Mouse (Mus musculus) heart, adult 2 months (tissue): ENCODE measurements around the gene Ptn. TPM values are rescaled to one million over a fixed set of nuclear protein-coding genes. Genes with fewer than 3 reads are reported as not detected.
"Not testable (repeated sequence)": the region's sequence is repeated elsewhere in the genome, so short reads cannot be mapped to it uniquely, and the experiment has no call there.

Experiments
- DNase-seq, 2 experiments: peaks; one replicate each; pipeline ENCODE4 v3.0.0; 2021
- H3K27ac ChIP-seq: fragments of 200-600 bp; 2 replicates; pipeline ENCODE4 v1.8.1; 2022
- H3K27me3 ChIP-seq: fragments of 200-500 bp; 2 replicates; pipeline ENCODE4 v1.6.1; 2012; ENCODE audit warnings: mild to moderate bottlenecking, low read length, inconsistent platforms, mixed read lengths; ENCODE audit not compliant: control insufficient read depth, insufficient read depth
- H3K36me3 ChIP-seq: fragments of 200-500 bp; 2 replicates; pipeline ENCODE4 v1.6.1; 2012; ENCODE audit warnings: low read length, inconsistent platforms; ENCODE audit not compliant: control insufficient read depth, insufficient read depth
- H3K4me1 ChIP-seq: fragments of 200-500 bp; 2 replicates; pipeline ENCODE4 v1.6.1; 2011; ENCODE audit warnings: low read length; ENCODE audit not compliant: control insufficient read depth, insufficient read depth
- H3K4me3 ChIP-seq: fragments of 200-600 bp; 2 replicates; pipeline ENCODE4 v1.8.1; 2022
- H3K79me2 ChIP-seq: fragments of 200-500 bp; replicated peaks from 2 replicates; pipeline ENCODE4 v1.6.1; 2012; ENCODE audit warnings: mild to moderate bottlenecking, inconsistent platforms, low read length, moderate library complexity, mixed read lengths; ENCODE audit not compliant: control insufficient read depth, insufficient read depth
- H3K9ac ChIP-seq: fragments of 200-500 bp; 2 replicates; pipeline ENCODE4 v1.6.1; 2012; ENCODE audit warnings: low read depth, mild to moderate bottlenecking, control low read depth, inconsistent platforms, low read length, mixed read lengths
- CTCF ChIP-seq: fragments of 200-600 bp; IDR thresholded peaks from 2 replicates; pipeline ENCODE4 v1.8.1; 2022; ENCODE audit warnings: antibody characterized with exemption, mild to moderate bottlenecking, moderate library complexity
- EP300 ChIP-seq: fragments of 200-500 bp; IDR thresholded peaks from 2 replicates; pipeline ENCODE4 v1.6.1; 2011; ENCODE audit warnings: low read depth, low read length, control low read depth; ENCODE audit not compliant: insufficient read depth
- POLR2A ChIP-seq: fragments of 200-500 bp; IDR thresholded peaks from 2 replicates; pipeline ENCODE4 v1.6.1; 2011; ENCODE audit warnings: mild to moderate bottlenecking, low read depth, low read length, control low read depth; ENCODE audit not compliant: insufficient read depth
- WGBS: fragments of 180-500 bp; shearing (Covaris S2); methylation state at CpG from one replicate; pipeline ENCODE4 v1.1.7; 2018; 5-methylcytosine and 5-hydroxymethylcytosine counted together
- intact Hi-C: fragments of 180-260 bp; cut with DNase I; formaldehyde crosslinking; loops from one replicate; pipeline ENCODE4 v1.15.1; 2025
- polyA plus RNA-seq: library from polyadenylated mRNA; depleted of rRNA; stranded (reverse); fragments of >200 nt; gene quantifications from 2 replicates; pipeline ENCODE4 v1.2.3, GENCODE M21; 2012
- total RNA-seq, 2 experiments: library from RNA; stranded (reverse); gene quantifications; 2 replicates each; pipeline ENCODE4 v1.2.3; 2021

The Ptn gene
- total and polyA plus RNA-seq, 3 experiments: 1.4 to 2.9 (median 2.1) TPM

- TF ChIP-seq POLR2A: no peak
- TF ChIP-seq CTCF: no peak
- TF ChIP-seq EP300: no peak
- Histone ChIP-seq H3K9ac (no peak overlapping the region), H3K4me1 (no peaks in the 10 kb centered on the region), H3K36me3 (no peaks in the 10 kb centered on the region), H3K4me3 (no peak overlapping the region), H3K27me3 (no peaks in the 10 kb centered on the region), H3K79me2 (no peaks in the 10 kb centered on the region), H3K27ac (no peak overlapping the region)
- DNase-seq: no peak
- intact Hi-C loops: no loop called here
- 80% methylated on average over 10 of the region's 10 CpGs for WGBS
These were observed 54.8 kb downstream of the Ptn start for GRCm38 (mm10) chr6:36755001-36755885.

GRCm38 (mm10) chr6:36752887-36753286 lies 57.1 kb downstream of the Ptn start:
- Histone ChIP-seq H3K4me1 (no peaks in the 10 kb centered on the region), H3K79me2 (no peaks in the 10 kb centered on the region), H3K36me3 (no peaks in the 10 kb centered on the region), H3K9ac (no peak overlapping the region), H3K27ac (no peak overlapping the region), H3K27me3 (no peaks in the 10 kb centered on the region), H3K4me3 (no peak overlapping the region)
- TF ChIP-seq EP300: no peak
- intact Hi-C loops: no loop called here
- DNase-seq: no peak
- 72% methylated on average over 6 of the region's 6 CpGs for WGBS

GRCm38 (mm10) chr6:36739811-36740210 lies 70.2 kb downstream of the Ptn start:
- no peak overlapping the region for H3K27ac ChIP-seq
- DNase-seq: no peak
- no peaks in the 10 kb centered on the region for H3K27me3 ChIP-seq
- H3K4me3 ChIP-seq: no peak overlapping the region
- 56% methylated on average over 5 of the region's 5 CpGs for WGBS
- H3K79me2 ChIP-seq: no peaks in the 10 kb centered on the region
- no peaks in the 10 kb centered on the region for H3K4me1 ChIP-seq
- no peaks in the 10 kb centered on the region for H3K36me3 ChIP-seq
- TF ChIP-seq CTCF (no peak), EP300 (no peak), POLR2A (no peak)
- no peak overlapping the region for H3K9ac ChIP-seq
- intact Hi-C loops: no loop called here

GRCm38 (mm10) chr6:36736763-36737162 lies 73.3 kb downstream of the Ptn start:
- Histone ChIP-seq H3K36me3 (no peaks in the 10 kb centered on the region), H3K27me3 (no peaks in the 10 kb centered on the region), H3K4me1 (no peaks in the 10 kb centered on the region), H3K9ac (no peak overlapping the region), H3K4me3 (no peak overlapping the region), H3K79me2 (no peaks in the 10 kb centered on the region), H3K27ac (no peak overlapping the region)
- 75% methylated on average over 2 of the region's 2 CpGs for WGBS
- TF ChIP-seq EP300 (no peak), CTCF (no peak), POLR2A (no peak)
- intact Hi-C loops: no loop called here
- DNase-seq: no peak

GRCm38 (mm10) chr6:36735622-36736021 lies 74.4 kb downstream of the Ptn start:
- H3K4me3 ChIP-seq, H3K79me2 ChIP-seq, H3K36me3 ChIP-seq, H3K27me3 ChIP-seq, H3K27ac ChIP-seq, DNase-seq, H3K4me1 ChIP-seq, H3K9ac ChIP-seq, intact Hi-C loops: not testable (repeated sequence)
- 80% methylated on average over 4 of the region's 4 CpGs for WGBS

GRCm38 (mm10) chr6:36729811-36730210 lies 80.2 kb downstream of the Ptn start:
- H3K4me1 ChIP-seq, H3K36me3 ChIP-seq, H3K4me3 ChIP-seq, H3K9ac ChIP-seq, H3K27ac ChIP-seq, H3K27me3 ChIP-seq, intact Hi-C loops, H3K79me2 ChIP-seq, DNase-seq: not testable (repeated sequence)
- 93% methylated on average over 7 of the region's 7 CpGs for WGBS
